Mouse (Mus musculus): Measurements from ENCODE around the gene Arhgef11. TPM values are rescaled to one million over a fixed set of nuclear protein-coding genes. Genes with fewer than 3 reads are reported as not detected.
"Not testable (repeated sequence)": the region's sequence is repeated elsewhere in the genome, so short reads cannot be mapped to it uniquely, and the experiment has no call there.

Arhgef11 gene
- polyA plus RNA-seq (2015; fragmentation: Nextera tagmentation; extraction: Ambion mirVana): 15.3 and 17.0 TPM in 2 replicates

DNA sequence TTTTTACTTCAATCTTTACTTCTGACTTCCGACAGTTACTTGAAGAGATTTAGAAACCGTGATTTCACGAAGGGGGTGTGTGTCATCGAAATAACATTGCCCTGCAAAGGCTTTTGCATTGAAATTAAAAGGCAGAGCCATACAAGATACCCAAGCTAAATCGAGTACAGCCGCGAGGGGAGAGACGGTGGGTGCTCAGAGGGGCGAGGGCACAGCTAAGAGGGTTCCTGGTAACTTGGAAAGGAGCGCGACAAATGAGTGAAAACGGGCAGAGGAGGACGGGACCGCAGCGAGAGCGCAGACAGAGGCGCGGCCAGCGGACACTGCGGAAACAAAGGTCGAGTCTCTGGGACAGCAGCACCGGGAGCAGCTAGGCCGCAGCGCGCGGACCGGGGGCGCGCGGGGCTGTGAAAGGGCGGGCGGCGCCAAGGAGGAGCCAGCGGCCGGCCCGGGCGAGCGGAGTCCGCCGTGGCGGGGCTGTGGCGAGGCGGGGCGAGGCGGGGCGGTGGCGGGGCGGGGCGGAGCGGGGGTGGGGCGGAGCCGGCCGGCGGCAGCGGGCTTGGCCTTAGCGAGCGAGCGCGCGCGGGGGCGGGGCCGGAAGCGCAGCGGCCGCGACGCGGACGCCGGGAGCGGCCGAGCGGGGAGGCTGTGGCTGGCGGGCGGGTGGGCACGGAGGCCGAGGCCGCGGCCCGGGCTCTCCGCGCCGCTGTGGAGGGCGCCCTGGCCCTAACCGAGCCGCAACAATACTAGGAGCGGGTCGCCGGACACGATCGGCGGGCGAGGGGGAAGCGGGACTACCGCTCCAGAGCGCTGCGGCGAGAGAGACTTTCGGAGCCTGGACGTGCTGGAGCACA, at the start of gene Arhgef11:
Gene Arhgef11 (plus strand): TSS at position 603 of the 854 bp plus-strand sequence.
- ATAC-seq (ENCODE audit: insufficient number of reproducible peaks, low FRiP score, low TSS enrichment, low read depth): peak; percentile 93

DNA sequence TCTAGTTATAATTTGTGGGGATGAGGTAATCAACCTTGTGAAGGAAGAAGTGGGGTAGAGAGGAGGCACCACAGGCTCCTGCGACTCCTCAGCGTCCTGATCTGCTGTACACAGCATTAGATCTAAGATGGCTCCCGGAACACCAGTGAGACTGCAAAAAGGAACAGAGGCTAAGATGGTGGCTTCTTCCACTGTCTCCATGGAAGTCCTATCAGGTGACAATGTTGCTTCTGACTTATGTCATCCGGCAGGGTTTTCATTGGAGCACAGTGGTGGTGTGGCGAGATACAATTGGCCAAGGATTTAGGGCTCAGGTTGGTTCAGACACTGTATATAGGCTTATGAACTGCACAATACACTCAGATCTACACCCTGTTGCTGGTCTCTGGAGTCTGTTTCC, 48.7 kb upstream of the Arhgef11 start:
- H3K27ac ChIP-seq: no peak overlapping the region
- ATAC-seq (ENCODE audit: insufficient number of reproducible peaks, low FRiP score, low TSS enrichment, low read depth): no peak
- no peak overlapping the region for H3K4me2 ChIP-seq
- H3K36me3 ChIP-seq: no peaks in the 10 kb centered on the region
- no peak overlapping the region for H3K9ac ChIP-seq
- H3K9me3 ChIP-seq: no peaks in the 10 kb centered on the region
- WGBS: 94% methylated on average over 5 of the region's 5 CpGs
- H3K27me3 ChIP-seq: no peaks in the 10 kb centered on the region
- peaks cover 8% of the 10 kb centered on the region for H3K4me1 ChIP-seq
- no peak overlapping the region for H3K4me3 ChIP-seq

More for the DNA sequence above, at the start of gene Arhgef11:
- peak within 1 kb of the TSS; percentile 80 for H3K4me3 ChIP-seq
- 1% methylated on average over 79 of the region's 101 CpGs for WGBS
- H3K27ac ChIP-seq: peak within 1 kb of the TSS; percentile 93
- H3K9ac ChIP-seq: peak within 1 kb of the TSS; percentile 85
- H3K36me3 ChIP-seq: no peaks in the 10 kb centered on the region
- no peaks in the 10 kb centered on the region for H3K27me3 ChIP-seq
- peaks cover 36% of the 10 kb centered on the region for H3K4me1 ChIP-seq
- no peaks in the 10 kb centered on the region for H3K9me3 ChIP-seq
- peak within 1 kb of the TSS; percentile 80 for H3K4me2 ChIP-seq

DNA sequence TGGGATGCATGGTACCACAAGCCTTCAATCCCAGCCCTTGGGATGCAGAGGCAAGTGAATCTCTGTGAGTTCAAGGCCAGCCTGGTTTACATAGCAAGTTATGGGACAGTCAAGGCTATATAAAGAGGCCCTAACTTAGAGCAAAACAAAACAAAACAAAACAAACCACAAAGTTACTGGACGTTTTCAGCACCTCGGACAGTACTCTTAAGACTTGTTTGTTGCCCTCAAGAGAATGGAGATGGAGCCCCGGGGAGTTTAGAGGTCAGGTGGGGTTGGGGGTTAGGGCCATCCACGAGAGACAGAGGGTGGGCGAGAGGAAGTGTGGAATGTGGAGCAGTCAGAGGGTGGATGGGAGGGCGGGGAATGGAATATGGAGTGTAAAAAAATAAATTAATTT, 41.6 kb upstream of the Arhgef11 start:
- no peak for ATAC-seq (ENCODE audit: insufficient number of reproducible peaks, low FRiP score, low TSS enrichment, low read depth)
- 32% methylated on average over 6 of the region's 6 CpGs for WGBS

DNA sequence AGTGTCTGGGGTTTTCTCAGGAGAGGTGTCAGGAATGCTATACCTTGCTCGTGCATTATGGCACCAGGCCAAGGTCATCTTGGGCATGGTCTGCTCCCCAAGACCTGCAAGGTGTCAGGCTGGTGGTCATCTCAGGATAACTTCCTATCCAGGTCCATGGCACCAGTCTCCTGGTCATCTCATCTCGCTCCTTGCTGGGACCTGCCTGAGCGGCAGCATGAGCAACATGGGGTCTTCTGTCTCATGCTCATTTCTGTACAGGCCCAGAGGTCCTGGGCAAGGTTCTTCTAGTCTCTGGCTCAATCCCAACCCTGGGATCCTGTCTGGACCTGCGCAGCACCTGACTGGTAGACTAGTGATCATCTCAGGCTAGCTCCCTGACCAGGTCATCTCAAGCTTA, 35.1 kb upstream of the Arhgef11 start:
- no peak overlapping the region for H3K4me3 ChIP-seq
- H3K27me3 ChIP-seq: no peaks in the 10 kb centered on the region
- no peak for ATAC-seq (ENCODE audit: insufficient number of reproducible peaks, low FRiP score, low TSS enrichment, low read depth)
- H3K9me3 ChIP-seq: no peaks in the 10 kb centered on the region
- H3K4me1 ChIP-seq: no peaks in the 10 kb centered on the region
- H3K9ac ChIP-seq: no peak overlapping the region
- H3K4me2 ChIP-seq: no peak overlapping the region
- 87% methylated on average over 4 of the region's 4 CpGs for WGBS
- H3K27ac ChIP-seq: no peak overlapping the region
- no peaks in the 10 kb centered on the region for H3K36me3 ChIP-seq

More for the DNA sequence above, 41.6 kb upstream of the Arhgef11 start:
- no peaks in the 10 kb centered on the region for H3K4me1 ChIP-seq
- H3K27ac ChIP-seq: no peak overlapping the region
- no peaks in the 10 kb centered on the region for H3K27me3 ChIP-seq
- no peak overlapping the region for H3K9ac ChIP-seq
- H3K4me3 ChIP-seq: no peak overlapping the region
- H3K9me3 ChIP-seq: no peaks in the 10 kb centered on the region
- H3K36me3 ChIP-seq: no peaks in the 10 kb centered on the region
- no peak overlapping the region for H3K4me2 ChIP-seq

DNA sequence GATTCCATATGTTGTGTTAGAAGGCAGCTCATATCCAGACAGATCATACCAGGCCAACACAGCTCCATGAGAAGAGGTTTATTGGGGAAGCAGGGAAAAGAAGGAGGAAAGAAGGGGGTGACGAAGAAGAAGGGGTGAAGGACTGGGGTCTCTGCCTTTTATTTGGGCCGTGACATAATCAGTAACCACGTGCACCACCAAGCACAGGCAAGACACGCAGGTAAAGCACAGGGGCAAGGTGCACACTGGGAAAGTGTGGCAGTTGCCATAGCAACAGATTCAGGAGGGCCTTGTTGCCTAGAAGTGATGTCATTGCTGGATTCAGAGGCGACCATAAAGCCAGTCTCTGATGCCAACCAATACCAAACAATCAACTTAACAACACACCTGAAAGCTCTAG, 23.6 kb upstream of the Arhgef11 start:
- 75% methylated on average over 5 of the region's 5 CpGs for WGBS
- no peak overlapping the region for H3K4me3 ChIP-seq
- no peak overlapping the region for H3K4me2 ChIP-seq
- H3K9me3 ChIP-seq: no peaks in the 10 kb centered on the region
- H3K9ac ChIP-seq: no peak overlapping the region
- no peak for ATAC-seq (ENCODE audit: insufficient number of reproducible peaks, low FRiP score, low TSS enrichment, low read depth)
- H3K27ac ChIP-seq: no peak overlapping the region
- H3K4me1 ChIP-seq: no peaks in the 10 kb centered on the region
- no peaks in the 10 kb centered on the region for H3K36me3 ChIP-seq
- no peaks in the 10 kb centered on the region for H3K27me3 ChIP-seq

DNA sequence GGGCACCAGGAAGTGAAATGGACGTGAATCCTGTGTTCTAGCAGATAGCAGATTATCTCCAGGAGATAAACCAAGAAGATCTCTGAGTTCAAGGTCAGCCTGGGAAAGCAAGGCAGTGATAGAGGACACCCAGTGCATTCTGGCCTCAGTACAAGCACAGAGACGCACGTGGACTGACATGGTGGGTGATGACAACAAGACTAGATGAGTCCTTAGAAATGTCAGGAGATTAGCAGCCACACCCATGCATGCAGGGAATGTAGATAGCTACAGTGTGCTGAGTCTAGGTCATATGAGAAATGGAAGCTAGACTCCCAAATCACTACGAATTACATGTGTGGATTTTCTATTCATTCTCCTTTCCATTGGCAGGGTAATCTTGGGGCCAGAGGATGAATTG, 22.0 kb upstream of the Arhgef11 start:
- H3K4me3 ChIP-seq; H3K27me3 ChIP-seq; H3K4me2 ChIP-seq; H3K9me3 ChIP-seq; ATAC-seq (ENCODE audit: insufficient number of reproducible peaks, low FRiP score, low TSS enrichment, low read depth); H3K9ac ChIP-seq; H3K27ac ChIP-seq; H3K4me1 ChIP-seq; H3K36me3 ChIP-seq: not testable (repeated sequence)
- 76% methylated on average over 4 of the region's 4 CpGs for WGBS

DNA sequence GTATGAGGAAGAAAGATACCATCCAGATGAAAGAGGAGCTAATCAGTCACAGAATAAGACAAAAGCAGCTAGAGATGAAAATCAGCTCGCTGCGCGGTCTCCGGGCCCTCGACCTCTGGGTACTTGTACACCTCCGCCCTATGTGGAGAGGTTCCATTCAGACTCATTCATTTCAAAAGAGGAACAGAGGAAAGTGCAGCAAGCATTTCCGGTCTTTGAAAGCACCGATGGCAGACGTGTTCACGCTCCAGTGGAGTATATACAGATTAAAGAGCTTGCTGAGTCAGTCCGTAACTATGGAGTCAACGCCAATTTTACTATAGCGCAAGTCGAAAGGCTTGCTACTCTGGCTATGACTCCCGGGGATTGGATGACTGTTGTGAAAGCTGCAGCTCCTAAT, 16.3 kb upstream of the Arhgef11 start:
- ATAC-seq (ENCODE audit: insufficient number of reproducible peaks, low FRiP score, low TSS enrichment, low read depth): not testable (repeated sequence)

DNA sequence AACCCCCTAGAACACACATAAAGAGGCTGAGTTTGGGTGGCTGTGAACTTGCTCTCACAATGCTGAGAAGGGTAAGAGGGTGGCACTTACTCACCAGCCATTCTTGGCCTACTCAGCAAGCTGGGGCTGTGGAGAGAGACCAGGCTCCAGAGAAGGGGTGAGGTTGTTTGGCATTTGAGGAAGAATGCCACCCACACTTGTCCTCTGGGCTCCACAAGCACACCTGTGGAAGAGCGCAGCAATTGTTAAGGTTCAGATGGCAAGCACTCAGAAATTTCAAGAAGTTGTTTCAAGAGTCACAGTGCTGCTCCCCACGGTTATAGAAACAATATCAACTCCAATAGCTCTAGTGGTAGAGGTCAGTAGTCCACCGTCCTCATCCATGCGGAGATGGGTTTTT, 1.0 kb upstream of the Arhgef11 start:
- Histone ChIP-seq H3K4me1 (peaks cover 35% of the 10 kb centered on the region), H3K4me2 (no peak overlapping the region), H3K9ac (no peak overlapping the region), H3K9me3 (no peaks in the 10 kb centered on the region), H3K36me3 (no peaks in the 10 kb centered on the region), H3K27ac (peak overlapping the region; percentile 93; the same call in 1 of the 2 replicates), H3K27me3 (no peaks in the 10 kb centered on the region), H3K4me3 (peak overlapping the region; percentile 80; the same call in 1 of the 2 replicates)
- WGBS: 54% methylated on average over 4 of the region's 4 CpGs
- no peak for ATAC-seq (ENCODE audit: insufficient number of reproducible peaks, low FRiP score, low TSS enrichment, low read depth)

More for the DNA sequence above, 16.3 kb upstream of the Arhgef11 start:
- WGBS: 97% methylated on average over 15 of the region's 15 CpGs
- H3K36me3 ChIP-seq, H3K4me3 ChIP-seq, H3K4me1 ChIP-seq, H3K27me3 ChIP-seq, H3K27ac ChIP-seq, H3K4me2 ChIP-seq, H3K9me3 ChIP-seq, H3K9ac ChIP-seq: not testable (repeated sequence)

DNA sequence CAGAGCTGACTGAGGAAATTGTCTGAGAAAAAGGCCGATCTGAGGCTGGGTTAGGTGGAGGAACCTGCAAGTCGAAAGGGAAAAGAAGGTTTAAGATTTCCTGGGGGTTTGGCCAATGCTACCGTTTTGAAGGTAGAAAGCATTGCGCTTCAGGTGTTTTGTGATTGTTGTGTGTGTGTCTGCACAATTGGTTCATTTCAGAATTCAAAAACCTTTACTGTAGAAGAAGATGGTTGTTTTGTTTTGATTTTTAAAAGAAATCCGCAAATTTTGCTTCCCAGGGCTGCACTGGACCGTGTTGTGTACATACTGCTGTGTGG, 412 bp downstream of the Arhgef11 start:
- no peaks in the 10 kb centered on the region for H3K36me3 ChIP-seq
- H3K9ac ChIP-seq: peak overlapping the region; percentile 85
- peak overlapping the region; percentile 93 for H3K27ac ChIP-seq
- H3K4me1 ChIP-seq: peaks cover 36% of the 10 kb centered on the region
- no peaks in the 10 kb centered on the region for H3K27me3 ChIP-seq
- peak overlapping the region; percentile 80 for H3K4me2 ChIP-seq
- ATAC-seq (ENCODE audit: insufficient number of reproducible peaks, low FRiP score, low TSS enrichment, low read depth): no peak
- 2% methylated on average over 6 of the region's 6 CpGs for WGBS
- no peaks in the 10 kb centered on the region for H3K9me3 ChIP-seq
- H3K4me3 ChIP-seq: peak overlapping the region; percentile 80

DNA sequence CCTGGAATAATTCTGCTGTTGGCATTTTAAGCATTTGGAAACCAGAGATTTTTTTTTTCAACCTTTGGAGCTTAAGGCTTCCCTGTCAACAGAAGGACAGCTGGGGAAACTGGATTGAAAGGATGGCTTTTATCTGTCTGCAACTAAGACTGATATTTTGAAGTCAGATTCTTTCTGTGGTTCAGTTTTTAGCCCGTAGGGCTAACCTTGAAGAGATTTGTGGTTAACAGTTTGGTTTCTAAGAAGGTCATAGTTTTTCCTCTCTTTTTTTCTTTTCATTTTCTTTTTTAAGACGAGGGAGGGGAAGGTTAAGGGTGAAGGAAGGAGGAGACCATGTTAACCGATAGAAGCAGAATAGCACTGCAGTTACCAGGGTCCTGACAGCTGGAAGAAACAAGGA, 881 bp downstream of the Arhgef11 start:
- H3K9ac ChIP-seq: peak overlapping the region; percentile 85
- no peak for ATAC-seq (ENCODE audit: insufficient number of reproducible peaks, low FRiP score, low TSS enrichment, low read depth)
- WGBS: 4% methylated on average over 3 of the region's 3 CpGs
- no peak overlapping the region for H3K27ac ChIP-seq
- H3K27me3 ChIP-seq: no peaks in the 10 kb centered on the region
- H3K4me1 ChIP-seq: peaks cover 36% of the 10 kb centered on the region
- H3K4me3 ChIP-seq: peak overlapping the region; percentile 80
- H3K36me3 ChIP-seq: no peaks in the 10 kb centered on the region
- H3K9me3 ChIP-seq: no peaks in the 10 kb centered on the region
- peak overlapping the region; percentile 80 for H3K4me2 ChIP-seq

DNA sequence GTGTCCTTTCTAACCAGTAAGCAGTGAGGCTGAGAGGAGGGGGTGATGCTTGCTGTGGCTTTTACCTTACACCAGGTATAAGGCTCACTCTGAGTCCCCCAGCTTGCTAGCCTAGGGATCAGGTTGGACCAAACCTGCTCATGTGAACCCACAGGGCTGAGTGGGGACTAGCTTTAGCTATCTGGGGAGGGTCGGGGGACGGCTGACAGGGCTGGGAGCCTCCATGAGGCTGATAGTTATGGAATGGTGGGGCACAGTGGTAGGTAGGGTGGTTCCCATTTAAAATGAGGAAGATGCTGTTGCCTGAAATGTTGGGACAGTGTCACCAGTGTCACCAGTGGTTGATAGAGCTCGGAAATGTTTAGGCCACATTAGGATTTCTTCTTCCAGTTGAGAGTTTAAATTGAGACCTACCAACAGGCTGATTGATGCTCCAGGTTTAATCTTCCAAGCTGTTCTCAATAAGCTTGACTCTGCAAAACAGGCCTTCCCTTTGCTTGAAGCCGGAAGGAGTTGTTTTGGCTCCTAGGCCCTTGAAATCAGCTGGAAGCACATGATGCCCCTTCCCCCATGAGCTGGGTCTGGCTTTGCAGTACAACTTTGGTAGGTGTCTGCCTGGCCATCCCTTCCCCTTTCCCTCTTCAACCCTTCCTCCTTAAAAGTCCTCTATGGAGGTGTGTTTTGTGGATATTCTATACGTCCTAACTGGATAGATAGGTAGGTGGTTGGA, 1.8 kb downstream of the Arhgef11 start:
- H3K9ac ChIP-seq: peak overlapping the region; percentile 85
- no peak for ATAC-seq (ENCODE audit: insufficient number of reproducible peaks, low FRiP score, low TSS enrichment, low read depth)
- peak overlapping the region; percentile 80 for H3K4me2 ChIP-seq
- H3K27ac ChIP-seq: no peak overlapping the region
- 31% methylated on average over 5 of the region's 5 CpGs for WGBS
- no peaks in the 10 kb centered on the region for H3K27me3 ChIP-seq
- peaks cover 36% of the 10 kb centered on the region for H3K4me1 ChIP-seq
- no peaks in the 10 kb centered on the region for H3K9me3 ChIP-seq
- no peaks in the 10 kb centered on the region for H3K36me3 ChIP-seq
- H3K4me3 ChIP-seq: peak overlapping the region; percentile 80

DNA sequence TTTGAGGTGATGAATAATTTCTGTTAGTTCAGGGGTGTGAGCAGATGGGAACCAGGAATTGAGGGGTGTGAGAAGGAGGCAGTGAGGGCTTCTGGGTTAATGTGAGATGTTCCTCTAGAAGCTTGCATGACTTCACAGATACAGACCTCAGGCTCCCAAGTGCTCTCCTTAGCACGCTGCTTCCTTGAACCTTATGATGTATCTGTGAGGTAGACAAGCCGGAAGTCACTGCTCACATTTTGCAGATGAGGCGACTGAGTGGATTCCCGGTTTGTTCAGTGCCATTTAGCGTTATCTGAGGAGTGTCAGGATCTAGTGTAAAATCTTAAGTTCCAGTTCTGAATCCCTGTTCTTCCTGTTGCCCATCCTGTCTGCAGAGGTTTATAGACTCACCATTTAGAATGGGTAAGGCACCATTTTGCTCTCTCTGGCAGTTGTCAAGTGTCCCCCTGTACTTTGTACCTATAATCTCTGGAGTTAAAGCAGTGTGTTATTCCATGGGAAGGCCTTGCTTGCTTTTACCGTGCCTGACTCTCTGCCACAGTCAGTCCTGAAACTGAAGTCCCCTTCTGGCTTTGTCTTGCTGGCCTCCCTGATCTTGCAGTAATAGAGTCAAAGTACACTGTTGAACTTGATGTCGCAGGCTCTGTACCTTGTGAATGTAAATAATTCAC, 3.0 kb downstream of the Arhgef11 start:
- H3K27me3 ChIP-seq: no peaks in the 10 kb centered on the region
- no peaks in the 10 kb centered on the region for H3K9me3 ChIP-seq
- no peak for ATAC-seq (ENCODE audit: insufficient number of reproducible peaks, low FRiP score, low TSS enrichment, low read depth)
- peaks cover 36% of the 10 kb centered on the region for H3K4me1 ChIP-seq
- H3K9ac ChIP-seq: no peak overlapping the region
- no peak overlapping the region for H3K27ac ChIP-seq
- H3K36me3 ChIP-seq: no peaks in the 10 kb centered on the region
- peak overlapping the region; percentile 80 for H3K4me3 ChIP-seq
- peak overlapping the region; percentile 80 for H3K4me2 ChIP-seq
- WGBS: 62% methylated on average over 7 of the region's 7 CpGs
